Mouse (Mus musculus): ENCODE measurements at regions not wholly inside any gene's neighbourhood (a gene's known extent, or its start where the extent isn't known, plus 50 kb on each side); places are given as distances from the start of the nearest gene placed in this dataset.

DNA sequence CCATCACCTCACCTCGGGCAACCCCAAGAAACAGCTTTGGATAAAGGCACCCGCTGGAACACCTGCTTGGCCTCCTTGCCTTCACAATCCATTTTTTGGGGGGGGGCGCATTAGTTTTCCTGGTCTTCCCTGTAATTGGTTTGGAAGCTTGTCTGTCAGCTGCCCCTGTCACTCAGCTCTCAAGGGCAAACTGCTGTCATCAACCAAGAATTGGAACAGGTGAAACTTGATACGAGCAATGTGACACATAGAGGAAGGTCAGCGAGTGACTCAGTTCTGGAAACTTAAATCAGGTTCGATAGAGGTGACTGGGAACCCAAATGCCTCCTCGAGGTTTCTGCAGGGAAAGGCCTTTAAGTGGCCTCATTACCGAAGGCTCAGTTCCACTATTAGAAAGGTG is 73.2 kb upstream of the Slc38a2 start:
- no peak for DNase-seq (ENCODE audit: low spot score)

DNA sequence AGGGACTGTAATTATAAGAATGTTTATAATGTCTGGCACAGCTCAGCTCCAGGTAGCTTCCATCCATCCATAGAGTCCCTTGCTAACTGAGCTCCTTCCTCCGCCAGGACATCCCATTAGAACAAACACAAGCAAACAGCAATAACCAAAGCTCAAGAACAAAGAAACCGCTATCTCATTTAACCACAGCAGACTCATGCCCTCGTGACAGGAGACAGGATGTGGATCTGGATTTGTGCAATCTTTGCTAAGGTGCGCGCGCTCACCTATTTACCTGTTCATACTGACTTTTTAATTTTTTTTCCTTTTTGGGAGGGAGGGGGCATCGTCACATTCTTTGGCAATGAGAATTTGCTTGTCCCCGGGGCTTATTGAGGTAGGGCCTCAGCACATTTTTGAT is 71.3 kb upstream of the Slc38a2 start:
- DNase-seq (ENCODE audit: low spot score), result no peak

DNA sequence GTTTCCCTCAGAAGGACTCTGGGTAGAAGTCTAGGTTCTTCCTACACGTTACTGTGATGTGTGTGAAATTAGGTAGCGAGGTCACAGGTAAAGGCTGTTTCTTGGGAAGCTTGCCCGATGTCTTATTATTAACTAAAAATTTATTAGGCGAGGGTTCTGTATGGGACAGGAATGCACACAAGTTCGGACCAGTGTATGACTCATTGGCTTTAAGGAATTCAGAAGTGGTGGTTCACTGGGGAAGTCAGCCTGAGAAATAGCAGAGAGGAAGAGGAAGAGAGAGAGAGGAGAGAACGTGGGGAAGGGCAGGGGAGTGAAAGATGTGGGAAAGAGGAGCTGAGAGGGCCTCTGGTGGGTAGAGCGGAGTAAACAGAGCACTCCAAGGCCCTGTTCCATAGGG is 70.8 kb upstream of the Slc38a2 start:
- DNase-seq (ENCODE audit: low spot score), result no peak

DNA sequence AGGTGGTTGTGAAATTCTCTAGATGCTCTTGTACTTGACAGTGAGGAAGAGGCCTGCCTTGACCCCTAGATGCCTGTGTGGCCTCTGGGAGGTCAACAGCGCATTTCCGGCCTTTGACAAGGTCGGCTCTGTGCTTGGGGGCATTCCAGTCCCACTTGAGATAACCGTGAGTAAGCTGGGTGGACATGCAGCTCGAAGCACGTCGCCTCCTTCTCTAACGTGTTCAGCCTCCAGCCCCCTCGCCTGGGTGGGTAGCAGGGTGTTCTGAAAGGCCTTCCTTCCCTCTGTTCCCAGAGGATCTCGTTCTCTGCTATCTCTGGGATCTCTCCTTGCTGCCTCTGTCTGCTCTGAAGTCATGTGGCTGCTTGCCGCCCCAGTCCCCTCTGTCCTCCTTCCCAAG is 70.2 kb upstream of the Slc38a2 start:
- DNase-seq (ENCODE audit: low spot score), result no peak

DNA sequence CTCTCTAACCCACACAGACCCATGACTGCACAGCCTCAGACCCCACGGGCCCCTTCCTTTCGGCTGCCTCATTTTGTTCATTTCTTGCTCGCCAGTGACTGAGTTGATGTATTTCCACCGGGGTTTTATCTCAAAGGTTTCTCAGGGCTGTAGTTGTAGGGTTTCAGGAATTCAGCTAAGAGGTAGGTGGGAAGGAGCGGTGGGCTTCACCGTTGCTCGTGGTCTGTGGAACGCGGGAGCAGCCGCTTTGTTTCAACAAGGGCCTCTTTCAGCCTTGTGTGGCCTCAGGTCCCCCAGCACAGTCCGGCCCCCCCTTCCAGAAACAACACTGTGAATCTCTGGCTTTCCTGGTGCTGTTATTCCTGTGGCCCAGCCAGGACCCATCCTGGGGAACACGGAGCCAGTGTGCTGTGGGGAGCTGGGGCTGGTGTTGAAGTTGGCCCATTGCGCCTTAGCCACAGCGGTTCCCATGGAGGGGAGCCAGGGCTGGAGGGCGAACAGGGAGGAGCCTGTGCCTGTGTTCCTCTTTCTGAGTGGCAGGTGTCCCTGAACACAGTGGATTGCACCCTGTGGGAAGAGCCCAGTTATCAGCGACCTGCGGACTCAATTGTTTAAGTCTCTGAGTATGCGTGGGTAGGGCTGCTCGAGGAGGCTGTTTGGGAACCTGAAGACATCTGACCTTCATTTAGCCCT is 68.9 kb upstream of the Slc38a2 start:
- no peak for DNase-seq (ENCODE audit: low spot score)

DNA sequence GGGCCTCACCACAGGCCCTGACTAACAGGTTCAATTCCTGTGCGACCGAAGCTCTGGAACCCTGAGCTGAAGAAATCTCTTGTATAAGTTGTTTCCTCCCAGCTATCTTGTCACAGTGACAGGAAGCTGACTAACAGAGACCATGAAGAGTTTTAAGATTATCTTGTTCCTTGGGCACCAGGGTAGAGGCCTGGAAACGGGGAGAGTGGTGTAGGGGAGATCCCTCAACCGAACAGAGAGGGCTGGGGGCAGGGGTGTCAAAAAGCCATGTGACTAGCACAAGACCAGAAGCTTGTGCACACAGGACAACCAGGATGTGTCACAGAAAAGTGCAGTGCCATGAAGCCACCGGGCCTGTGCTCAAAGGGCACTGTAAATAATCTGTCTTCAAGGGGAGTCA is 67.7 kb upstream of the Slc38a2 start:
- DNase-seq (ENCODE audit: low spot score), result no peak

DNA sequence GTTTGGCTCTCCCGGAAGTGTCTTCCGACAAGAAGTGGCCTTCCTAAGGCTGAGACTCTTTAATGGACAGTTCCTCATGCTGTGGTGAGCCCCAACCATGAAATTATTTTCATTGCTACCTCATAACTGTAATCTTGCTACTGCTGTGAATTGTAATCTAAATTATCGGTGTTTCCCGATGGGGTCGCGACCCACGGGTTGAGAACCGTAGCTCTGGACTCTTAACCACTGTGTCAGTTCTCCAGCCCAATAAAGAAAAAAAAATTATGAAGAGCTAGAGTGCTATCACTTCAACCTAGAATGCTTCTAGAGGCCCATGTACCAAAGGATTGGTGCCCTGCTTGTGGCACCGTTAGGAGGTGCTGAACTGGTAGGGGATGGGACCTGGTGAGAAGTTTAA is 66.7 kb upstream of the Slc38a2 start:
- DNase-seq (ENCODE audit: low spot score), result no peak

DNA sequence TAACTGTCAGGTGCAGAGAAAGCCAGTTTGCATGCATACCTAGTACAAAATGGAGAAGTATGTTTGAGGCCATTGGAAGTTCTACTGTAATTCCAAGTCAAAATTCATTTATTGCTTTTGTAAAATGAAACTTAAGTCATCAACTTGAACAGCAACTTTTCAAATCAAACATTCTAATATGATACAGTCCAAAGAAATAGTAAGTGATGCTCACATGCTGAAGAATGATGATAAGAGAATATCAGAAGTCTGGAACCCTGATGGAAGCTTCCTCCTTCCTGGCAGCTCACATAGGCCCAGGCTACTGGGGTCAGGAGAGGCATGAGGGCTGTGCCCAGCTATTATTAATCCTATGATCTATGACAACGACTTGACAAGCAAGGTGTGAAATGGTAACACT is 64.1 kb upstream of the Slc38a2 start:
- no peak for DNase-seq (ENCODE audit: low spot score)

DNA sequence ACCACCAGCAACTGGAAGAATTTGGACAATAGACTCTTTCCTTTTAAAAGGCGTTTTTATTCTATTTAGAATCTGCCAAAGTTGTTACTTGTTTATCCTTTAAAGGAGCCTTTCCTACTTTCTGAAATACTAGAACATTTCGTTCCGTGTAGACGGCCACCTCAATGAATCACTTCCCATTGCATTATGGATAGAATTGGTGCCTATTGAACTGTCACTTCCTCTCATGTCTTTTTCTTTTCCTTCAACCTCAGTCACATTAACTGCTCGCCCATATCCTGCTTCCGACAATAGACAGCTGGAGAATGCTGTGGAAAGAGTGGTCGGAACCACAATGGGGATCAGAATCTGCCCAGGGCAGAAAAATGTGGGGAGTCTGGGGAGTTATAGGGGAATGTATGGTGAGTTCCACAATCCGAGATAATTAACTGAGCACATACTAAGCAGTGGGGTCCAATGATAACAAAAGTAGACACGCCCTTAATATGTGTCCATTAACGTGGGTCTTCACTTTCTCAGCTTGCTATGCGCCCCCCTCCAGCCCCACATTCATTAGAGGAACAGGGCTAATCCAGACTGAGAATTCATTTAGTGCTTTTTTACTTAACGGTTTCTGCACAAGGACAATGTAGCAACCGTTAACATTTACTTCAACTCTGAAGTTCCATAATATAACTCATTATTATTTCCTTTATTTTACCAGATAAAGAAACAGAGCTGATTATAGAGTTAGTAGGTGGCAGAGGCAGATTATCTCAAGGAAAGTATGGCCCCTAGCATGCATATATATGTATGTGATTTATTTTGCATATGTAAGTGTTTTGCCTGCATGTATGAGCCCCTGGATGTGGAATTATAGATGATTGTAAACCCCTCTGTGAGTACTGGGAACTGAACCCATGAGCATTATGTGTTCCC is 59.8 kb upstream of the Slc38a2 start:
- DNase-seq (ENCODE audit: low spot score), result no peak

DNA sequence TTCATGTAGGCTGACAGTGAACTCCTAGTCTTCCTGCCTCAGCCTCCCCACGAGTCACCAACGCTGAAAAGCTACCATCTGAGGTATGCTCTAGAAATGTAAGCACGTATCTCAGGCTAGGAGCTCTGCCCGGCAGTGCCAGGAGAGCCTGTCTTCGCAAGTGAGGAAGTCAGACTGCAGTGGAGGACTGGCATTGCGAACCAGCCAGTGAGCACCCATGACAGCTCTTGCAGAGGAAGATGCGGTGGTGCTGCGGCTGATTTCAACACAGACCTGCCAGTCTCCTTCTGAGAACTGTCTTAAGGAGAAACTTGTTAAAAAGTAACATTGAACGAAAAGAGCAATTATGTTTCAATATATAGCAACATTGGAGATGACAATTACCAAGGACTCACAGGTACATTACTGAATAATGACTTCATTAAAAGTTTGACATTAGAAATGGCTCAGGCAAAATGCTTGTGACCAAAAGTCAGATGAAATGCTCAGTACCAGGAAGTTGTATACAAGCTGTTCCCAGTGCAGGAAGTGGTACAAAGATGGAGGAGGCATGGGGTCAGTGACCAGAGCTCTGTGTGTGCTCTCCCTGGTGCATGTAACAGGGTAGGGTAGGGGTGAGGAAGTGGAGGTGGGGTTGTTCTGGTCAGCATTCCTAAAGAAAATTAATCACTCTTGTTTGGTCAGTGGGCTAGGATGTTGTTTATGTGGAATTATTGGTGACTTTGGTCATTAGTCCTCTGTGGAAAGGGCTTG is 58.1 kb upstream of the Slc38a2 start:
- DNase-seq (ENCODE audit: low spot score), result no peak

DNA sequence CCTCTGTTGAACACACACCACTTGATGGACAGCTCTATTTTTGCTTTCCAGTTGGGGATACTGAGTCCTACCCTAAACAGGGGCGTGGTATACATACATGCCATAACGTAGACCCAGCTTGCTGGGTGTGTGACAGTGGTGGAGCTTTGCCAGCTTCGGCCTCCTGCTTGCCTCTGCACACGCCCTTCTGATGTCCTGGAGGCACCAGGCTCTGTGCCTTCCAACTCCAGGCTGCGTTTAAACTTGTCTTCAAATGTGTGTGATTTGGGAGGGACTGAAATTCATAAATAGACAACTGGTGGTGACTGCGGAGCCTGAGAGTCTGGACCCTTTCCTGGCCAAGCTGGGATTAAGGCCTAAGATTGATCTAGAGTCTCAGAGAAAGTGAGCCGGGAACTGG is 56.9 kb upstream of the Slc38a2 start:
- DNase-seq (ENCODE audit: low spot score), result no peak

DNA sequence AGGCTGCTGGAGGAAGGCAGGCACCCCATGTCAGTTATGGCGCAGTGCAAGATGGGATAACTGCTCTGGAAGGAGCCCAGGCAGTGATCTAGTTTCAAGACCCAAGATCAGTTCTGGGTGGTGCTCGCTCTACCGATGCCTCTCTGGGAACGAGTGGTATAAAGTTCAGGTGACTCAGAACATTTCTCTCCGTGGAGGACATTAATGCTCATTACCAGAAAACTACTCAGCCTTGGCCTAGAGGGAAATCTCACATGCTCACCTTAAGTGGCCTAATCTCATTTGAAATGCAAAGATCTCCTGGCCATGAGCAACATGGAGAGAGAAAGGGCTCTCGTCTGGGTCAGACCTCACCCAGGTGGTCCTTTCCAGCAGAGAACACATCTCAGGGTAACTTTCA is 56.4 kb upstream of the Slc38a2 start:
- DNase-seq (ENCODE audit: low spot score), result no peak

DNA sequence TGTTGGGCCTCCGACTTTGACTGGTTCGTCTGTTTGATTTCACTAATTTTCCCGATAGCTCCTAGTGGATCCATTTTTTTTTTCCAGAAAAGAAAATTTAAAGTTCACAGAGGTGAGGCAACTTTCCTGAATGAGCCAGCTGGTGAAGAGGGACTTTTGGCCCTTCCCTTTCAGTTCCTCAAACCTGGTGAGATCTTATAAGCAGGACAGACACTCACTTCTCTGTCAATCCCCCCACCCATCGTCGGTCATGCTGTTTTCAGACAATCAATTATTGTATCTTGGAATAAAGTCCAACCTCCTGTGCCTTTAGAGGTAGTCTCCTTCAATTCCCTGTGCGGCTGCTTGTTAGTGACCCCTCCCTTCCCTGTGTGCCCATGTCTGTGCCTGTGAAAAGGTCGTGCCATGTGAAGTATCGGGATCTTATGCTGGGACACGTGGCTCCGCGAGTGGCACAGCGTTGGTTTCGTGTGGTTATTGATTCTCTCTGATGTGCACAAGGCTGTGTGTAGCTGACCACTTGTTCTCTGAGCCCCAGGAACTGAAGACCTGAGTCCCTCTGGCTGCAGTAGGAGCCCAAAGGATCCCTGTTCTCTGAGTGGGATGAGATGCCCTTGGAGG is 55.9 kb upstream of the Slc38a2 start:
- no peak for DNase-seq (ENCODE audit: low spot score)

DNA sequence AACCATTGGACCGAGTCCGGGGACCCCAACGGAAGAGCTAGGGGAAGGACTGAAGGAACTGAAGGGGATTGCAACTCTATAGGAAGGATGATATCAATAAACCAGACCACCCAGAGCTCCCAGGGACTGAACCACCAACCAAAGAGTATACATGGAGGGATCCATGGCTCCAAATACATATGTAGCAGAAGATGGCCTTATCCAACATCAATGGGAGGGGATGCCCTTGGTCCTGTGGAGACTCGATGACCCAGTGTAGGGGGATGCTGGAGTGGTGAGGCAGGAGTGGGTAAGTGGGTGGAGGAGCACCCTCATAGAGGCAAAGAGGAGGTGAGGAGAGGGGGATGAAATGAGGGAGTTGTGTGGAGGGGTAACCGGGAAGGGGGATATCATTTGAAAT is 54.5 kb upstream of the Slc38a2 start:
- DNase-seq (ENCODE audit: low spot score), result no peak

DNA sequence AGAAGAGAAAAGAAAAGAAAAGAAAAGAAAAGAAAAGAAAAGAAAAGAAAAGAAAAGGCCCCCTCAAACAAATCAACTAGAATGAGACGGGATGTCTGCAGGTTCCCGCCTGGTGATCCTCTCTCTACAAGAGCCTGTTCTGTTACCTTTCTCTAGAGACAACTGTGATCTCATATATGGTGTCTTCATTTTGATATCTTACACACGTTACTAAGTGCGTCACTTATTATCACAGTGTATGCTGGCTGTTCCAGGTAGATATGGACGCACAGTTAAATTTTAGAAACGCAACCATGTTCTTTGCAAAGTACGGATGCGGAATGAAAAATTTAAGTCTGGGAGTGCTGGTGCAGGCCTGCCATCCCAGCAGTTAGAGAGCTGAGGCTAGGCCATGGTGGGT is 53.2 kb upstream of the Slc38a2 start:
- DNase-seq (ENCODE audit: low spot score), result no peak

DNA sequence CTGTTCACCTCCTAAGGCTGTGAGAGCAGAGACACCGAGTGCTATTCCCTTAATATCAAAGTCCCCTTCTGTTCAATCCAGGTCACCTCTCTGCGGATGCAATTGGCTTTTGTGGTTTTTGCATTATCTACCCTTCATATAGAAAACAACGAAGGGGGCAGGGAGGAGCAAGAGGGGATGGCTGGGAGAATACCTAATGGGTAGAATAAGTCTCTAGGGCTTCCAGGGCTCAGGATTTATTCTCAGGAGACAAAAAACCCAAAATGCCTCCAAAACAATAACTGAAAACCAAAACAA is 52.5 kb upstream of the Slc38a2 start:
- DNase-seq (ENCODE audit: low spot score), result no peak

DNA sequence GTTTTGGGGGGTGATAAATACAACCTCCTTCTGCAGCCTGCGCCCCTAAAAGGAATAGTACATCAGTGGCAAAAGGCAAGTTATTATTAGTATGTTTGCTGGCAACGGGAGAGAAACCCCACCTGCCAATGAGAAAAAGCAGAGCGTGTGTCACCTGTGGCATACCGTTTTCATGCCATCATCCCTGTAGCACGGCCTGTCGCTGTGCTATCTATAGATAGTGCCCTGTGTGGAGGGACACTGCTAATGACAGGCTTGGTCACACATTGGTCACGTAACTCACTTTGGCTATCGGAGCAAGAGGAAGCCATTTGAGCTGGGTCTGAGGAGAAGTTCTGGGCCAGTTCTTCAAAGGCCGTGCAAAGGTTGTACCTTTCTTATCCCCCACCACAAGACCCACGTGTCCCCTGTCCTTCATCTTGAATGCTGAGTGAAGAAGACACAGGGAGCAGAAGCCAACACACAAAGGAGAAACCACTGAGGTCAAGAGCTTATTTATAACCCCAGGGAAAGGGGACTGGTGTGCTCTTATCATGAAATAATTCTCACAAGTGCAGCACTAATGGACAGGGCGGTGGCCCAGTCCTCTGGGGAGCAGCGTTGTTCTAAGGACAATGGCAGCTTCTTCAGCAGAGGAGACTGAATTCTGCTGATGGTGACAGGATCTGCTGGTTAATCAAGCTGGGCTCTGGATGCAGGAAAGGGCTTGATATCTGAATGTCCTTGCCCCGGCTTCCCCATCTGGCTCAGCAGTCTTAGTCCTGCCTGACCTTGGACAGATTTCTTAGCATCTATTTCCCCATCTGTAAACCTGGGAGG is 51.9 kb upstream of the Slc38a2 start:
- DNase-seq (ENCODE audit: low spot score), result no peak

DNA sequence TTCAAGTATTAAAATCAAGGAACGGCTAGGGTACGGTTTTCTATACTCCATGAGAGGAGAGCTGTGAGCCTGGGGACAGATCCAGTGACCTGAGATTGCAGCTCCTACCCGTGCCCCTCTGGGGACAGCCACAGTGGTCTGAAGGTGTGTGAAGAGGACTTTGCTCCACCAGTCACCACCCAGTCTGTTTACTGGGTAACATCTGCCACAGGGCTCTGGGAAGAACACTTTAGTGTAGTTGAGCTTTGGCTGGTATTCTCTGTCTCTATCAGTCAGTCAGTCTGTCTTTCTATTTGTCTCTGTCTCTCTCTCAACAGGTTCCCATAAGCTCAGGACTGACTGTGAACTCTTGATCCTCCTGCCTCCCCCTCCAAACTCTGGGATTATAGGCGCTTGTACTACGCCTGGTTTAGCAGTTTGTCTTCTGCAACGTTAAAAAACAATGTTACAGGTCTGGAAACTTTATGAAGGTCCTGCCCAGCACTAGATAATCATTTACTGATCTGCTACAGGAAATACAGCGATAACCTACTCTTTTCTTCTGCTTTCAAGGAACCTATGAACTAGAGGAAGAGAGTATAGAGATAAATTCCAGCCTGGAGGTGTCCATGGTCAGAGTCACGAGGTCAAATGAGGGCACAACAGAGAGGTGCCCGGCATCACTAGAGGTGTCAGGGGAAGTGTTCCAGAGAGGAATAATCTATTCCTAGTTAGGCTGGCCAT is 50.2 kb upstream of the Slc38a2 start:
- DNase-seq (ENCODE audit: low spot score), result no peak

All from MN1 (cell line).